Mouse (Mus musculus) intestine, embryonic 16.5 days (tissue): ENCODE data around the gene Cacfd1. TPM values are rescaled to one million over a fixed set of nuclear protein-coding genes. Genes with fewer than 3 reads are reported as not detected.

Experiments
- ATAC-seq: fragments of 200-750 bp; cut with Nextera tagmentation; 2 replicates; pipeline ENCODE4 v1.8.0; 2017; ENCODE audit warnings: moderate TSS enrichment, moderate library complexity
- H3K27ac ChIP-seq: fragments of 300-500 bp; sonication (generic); 2 replicates; pipeline ENCODE4 v1.5.1; 2014; ENCODE audit warnings: mild to moderate bottlenecking, low read length
- H3K27me3 ChIP-seq: fragments of 300-500 bp; sonication (generic); replicated peaks from 2 replicates; pipeline ENCODE4 v1.6.1; 2014; ENCODE audit warnings: low read length, control low read depth, mixed read lengths; ENCODE audit not compliant: control insufficient read depth, insufficient read depth
- H3K36me3 ChIP-seq: fragments of 300-500 bp; sonication (generic); 2 replicates; pipeline ENCODE4 v1.6.1; 2014; ENCODE audit warnings: low read length, control low read depth; ENCODE audit not compliant: control insufficient read depth, insufficient read depth
- H3K4me1 ChIP-seq: fragments of 300-500 bp; sonication (generic); 2 replicates; pipeline ENCODE4 v1.6.1; 2014; ENCODE audit warnings: low read length, control low read depth, mixed read lengths; ENCODE audit not compliant: control insufficient read depth, insufficient read depth
- H3K4me2 ChIP-seq: fragments of 300-500 bp; sonication (generic); 2 replicates; pipeline ENCODE4 v1.6.1; 2014; ENCODE audit warnings: low read depth, low read length, control low read depth
- H3K4me3 ChIP-seq: fragments of 300-500 bp; sonication (generic); 2 replicates; pipeline ENCODE4 v1.5.1; 2014; ENCODE audit warnings: mild to moderate bottlenecking, low read length
- H3K9ac ChIP-seq: fragments of 300-500 bp; sonication (generic); 2 replicates; pipeline ENCODE4 v1.6.1; 2014; ENCODE audit warnings: low read depth, low read length
- H3K9me3 ChIP-seq: fragments of 300-500 bp; sonication (generic); 2 replicates; pipeline ENCODE4 v1.6.1; 2016; ENCODE audit warnings: low read length, control low read depth; ENCODE audit not compliant: control insufficient read depth
- WGBS: fragments of 180-500 bp; shearing (Covaris S2); extraction: QIAGEN DNeasy Blood & Tissue Kit; methylation state at CpG from one replicate; pipeline ENCODE4 v1.1.7; 2014; 5-methylcytosine and 5-hydroxymethylcytosine counted together
- polyA plus RNA-seq: library from polyadenylated mRNA; unstranded; fragments of >200 nt; fragmentation: Nextera tagmentation; extraction: Ambion mirVana; gene quantifications from 2 replicates; pipeline ENCODE4 v1.2.1, GENCODE M21; 2015

The Cacfd1 gene
- 52.9 and 54.3 TPM in 2 replicates for polyA plus RNA-seq

- peak; percentile 98 for ATAC-seq
- peak within 1 kb of the TSS; percentile 85 for H3K4me3 ChIP-seq
- under 1% methylated on average over 43 of the region's 43 CpGs for WGBS
- H3K27ac ChIP-seq = peak within 1 kb of the TSS; percentile 92
- no peaks in the 10 kb centered on the region for H3K9me3 ChIP-seq
- peak within 1 kb of the TSS; percentile 97 for H3K9ac ChIP-seq
- H3K36me3 ChIP-seq = peaks cover 6% of the 10 kb centered on the region
- peaks cover 23% of the 10 kb centered on the region for H3K4me1 ChIP-seq
- H3K4me2 ChIP-seq = peak within 1 kb of the TSS; percentile 87
- no peaks in the 10 kb centered on the region for H3K27me3 ChIP-seq
These were observed at the start of gene Cacfd1 for GRCm38 (mm10) chr2:27009714-27010244. TSS of gene Cacfd1 (plus strand) at chr2:27009926.

GRCm38 (mm10) chr2:26960756-26961155 lies 49.0 kb upstream of the Cacfd1 start:
- Histone ChIP-seq H3K27me3 (no peaks in the 10 kb centered on the region), H3K4me3 (no peak overlapping the region), H3K36me3 (peaks cover 15% of the 10 kb centered on the region), H3K27ac (no peak overlapping the region), H3K4me1 (peaks cover 13% of the 10 kb centered on the region), H3K9ac (no peak overlapping the region), H3K9me3 (no peaks in the 10 kb centered on the region), H3K4me2 (no peak overlapping the region)
- ATAC-seq = no peak
- 74% methylated on average over 4 of the region's 4 CpGs for WGBS

- Histone ChIP-seq H3K27me3 (no peaks in the 10 kb centered on the region), H3K27ac (peak within 1 kb of the TSS; percentile 100), H3K9me3 (no peaks in the 10 kb centered on the region), H3K4me3 (peak within 1 kb of the TSS; percentile 69), H3K9ac (peak within 1 kb of the TSS; percentile 92), H3K36me3 (0 out of 2 replicates have a peak, but pooled peaks cover 4% of the 10 kb centered on the region), H3K4me2 (peak within 1 kb of the TSS; percentile 92), H3K4me1 (peaks cover 13% of the 10 kb centered on the region)
- ATAC-seq = peak; percentile 96
- WGBS = under 1% methylated on average over 50 of the region's 50 CpGs
These were observed 45.6 kb upstream of the Cacfd1 start, which contains the start of gene Rexo4 for GRCm38 (mm10) chr2:26963923-26964723. TSS of gene Rexo4 (minus strand) at chr2:26964386.

- H3K9me3 ChIP-seq = no peaks in the 10 kb centered on the region
- peak overlapping the region; percentile 100 for H3K27ac ChIP-seq
- 0 out of 2 replicates have a peak, but pooled peaks cover 4% of the 10 kb centered on the region for H3K36me3 ChIP-seq
- H3K4me3 ChIP-seq = peak overlapping the region; percentile 69
- H3K4me2 ChIP-seq = peak overlapping the region; percentile 92
- no peaks in the 10 kb centered on the region for H3K27me3 ChIP-seq
- WGBS = 12% methylated on average over 14 of the region's 14 CpGs
- ATAC-seq = peak; percentile 21
- H3K4me1 ChIP-seq = peaks cover 13% of the 10 kb centered on the region
- H3K9ac ChIP-seq = peak overlapping the region; percentile 92
These were observed 44.9 kb upstream of the Cacfd1 start for GRCm38 (mm10) chr2:26964724-26965370.

- no peak overlapping the region for H3K9ac ChIP-seq
- ATAC-seq = no peak
These were observed 42.5 kb upstream of the Cacfd1 start for GRCm38 (mm10) chr2:26967262-26967661.

GRCm38 (mm10) chr2:26973116-26973515 lies 36.6 kb upstream of the Cacfd1 start, which contains the start of gene Adamts13:
TSS of gene Adamts13 (plus strand) at chr2:26973416.
- Histone ChIP-seq H3K9me3 (no peaks in the 10 kb centered on the region), H3K27me3 (no peaks in the 10 kb centered on the region), H3K36me3 (no peaks in the 10 kb centered on the region), H3K4me1 (peaks cover 7% of the 10 kb centered on the region; the same call in 1 of the 2 replicates), H3K4me2 (no peak within 1 kb of the TSS), H3K9ac (no peak within 1 kb of the TSS), H3K27ac (no peak within 1 kb of the TSS), H3K4me3 (no peak within 1 kb of the TSS)
- 47% methylated on average over 3 of the region's 3 CpGs for WGBS
- ATAC-seq = no peak

More at GRCm38 (mm10) chr2:26967262-26967661, 42.5 kb upstream of the Cacfd1 start:
- H3K36me3 ChIP-seq = no peaks in the 10 kb centered on the region
- 72% methylated on average over 2 of the region's 2 CpGs for WGBS
- no peaks in the 10 kb centered on the region for H3K9me3 ChIP-seq
- H3K4me2 ChIP-seq = no peak overlapping the region
- H3K4me3 ChIP-seq = no peak overlapping the region
- H3K27ac ChIP-seq = no peak overlapping the region
- no peaks in the 10 kb centered on the region for H3K27me3 ChIP-seq
- H3K4me1 ChIP-seq = peaks cover 6% of the 10 kb centered on the region

GRCm38 (mm10) chr2:26973960-26974359 lies 35.8 kb upstream of the Cacfd1 start:
- H3K4me3 ChIP-seq = no peak overlapping the region
- WGBS = 35% methylated on average over 4 of the region's 4 CpGs
- no peak for ATAC-seq
- H3K9ac ChIP-seq = no peak overlapping the region
- peaks cover 7% of the 10 kb centered on the region; the same call in 1 of the 2 replicates for H3K4me1 ChIP-seq
- no peaks in the 10 kb centered on the region for H3K36me3 ChIP-seq
- no peak overlapping the region for H3K4me2 ChIP-seq
- H3K27me3 ChIP-seq = no peaks in the 10 kb centered on the region
- no peaks in the 10 kb centered on the region for H3K9me3 ChIP-seq
- H3K27ac ChIP-seq = no peak overlapping the region

- H3K36me3 ChIP-seq = no peaks in the 10 kb centered on the region
- H3K4me2 ChIP-seq = no peak overlapping the region
- no peak for ATAC-seq
- H3K9me3 ChIP-seq = no peaks in the 10 kb centered on the region
- no peak overlapping the region for H3K27ac ChIP-seq
- WGBS = 61% methylated on average over 1 of the region's 1 CpGs
- no peak overlapping the region for H3K9ac ChIP-seq
- H3K27me3 ChIP-seq = no peaks in the 10 kb centered on the region
- no peak overlapping the region for H3K4me3 ChIP-seq
- H3K4me1 ChIP-seq = no peaks in the 10 kb centered on the region
These were observed 29.4 kb upstream of the Cacfd1 start for GRCm38 (mm10) chr2:26980361-26980760.

GRCm38 (mm10) chr2:26984179-26984578 lies 25.5 kb upstream of the Cacfd1 start:
- H3K36me3 ChIP-seq = no peaks in the 10 kb centered on the region
- 68% methylated on average over 2 of the region's 2 CpGs for WGBS
- no peak overlapping the region for H3K4me3 ChIP-seq
- H3K27me3 ChIP-seq = no peaks in the 10 kb centered on the region
- H3K4me1 ChIP-seq = no peaks in the 10 kb centered on the region
- no peak overlapping the region for H3K27ac ChIP-seq
- ATAC-seq = no peak
- no peak overlapping the region for H3K4me2 ChIP-seq
- no peak overlapping the region for H3K9ac ChIP-seq
- H3K9me3 ChIP-seq = no peaks in the 10 kb centered on the region
